Mouse (Mus musculus): Measurements from ENCODE around the gene Gpr37l1. TPM values are rescaled to one million over a fixed set of nuclear protein-coding genes. Genes with fewer than 3 reads are reported as not detected.

Gpr37l1 gene
- not detected in 2 replicates for polyA plus RNA-seq (2012; ENCODE audit: insufficient read depth, low replicate concordance)

DNA sequence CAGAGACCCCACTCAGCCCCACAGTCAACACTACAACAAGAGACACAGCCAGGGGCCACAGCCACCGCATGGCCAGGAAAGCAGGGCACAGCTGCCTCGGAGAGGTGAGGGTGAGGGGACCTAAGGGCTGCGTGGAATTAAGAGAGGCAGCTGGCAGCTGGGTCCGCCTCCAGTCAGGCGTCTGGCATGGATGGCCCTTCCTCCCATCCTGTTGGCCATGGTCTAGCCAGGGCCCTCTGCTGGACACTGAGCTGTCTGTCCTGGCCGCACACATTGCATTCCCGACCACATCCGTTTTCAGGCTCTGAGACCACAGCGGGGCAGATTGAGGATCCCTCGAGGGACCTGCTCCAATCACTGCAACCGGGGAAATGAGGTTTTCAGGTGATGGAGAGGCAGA is at the start of gene Gpr37l1:
Gene Gpr37l1, minus strand, starts transcription at position 247 of the 400 bp plus-strand sequence.
- H3K36me3 ChIP-seq (replicated peaks; ENCODE audit: low read length), result no peaks in the 10 kb centered on the region
- H3K4me1 ChIP-seq, result no peaks in the 10 kb centered on the region; the same call in 1 of the 2 replicates
- TF ChIP-seq GATA1 (IDR thresholded peaks at IDR 0.05; ENCODE audit: borderline replicate concordance, low read length), result no peak
- no peak for TF ChIP-seq FLI1 (IDR thresholded peaks at IDR 0.05; ENCODE audit: low read length)
- H3K27me3 ChIP-seq (replicated peaks), result peaks cover 48% of the 10 kb centered on the region
- no peaks in the 10 kb centered on the region for H3K9me3 ChIP-seq
- H3K4me3 ChIP-seq (replicated peaks), result no peak within 1 kb of the TSS

- no peaks in the 10 kb centered on the region for H3K36me3 ChIP-seq (replicated peaks; ENCODE audit: low read length)
- H3K27me3 ChIP-seq (replicated peaks), result peaks cover 34% of the 10 kb centered on the region
- 0 out of 2 replicates have a peak, but pooled peaks cover 3% of the 10 kb centered on the region for H3K4me1 ChIP-seq
- H3K4me3 ChIP-seq (replicated peaks), result no peak overlapping the region
- TF ChIP-seq FLI1 (IDR thresholded peaks at IDR 0.05; ENCODE audit: low read length) (no peak), GATA1 (IDR thresholded peaks at IDR 0.05; ENCODE audit: borderline replicate concordance, low read length) (no peak)
- no peaks in the 10 kb centered on the region for H3K9me3 ChIP-seq
These were observed 46.5 kb upstream of the Gpr37l1 start for GRCm38 (mm10) chr1:135213772-135214640.

DNA sequence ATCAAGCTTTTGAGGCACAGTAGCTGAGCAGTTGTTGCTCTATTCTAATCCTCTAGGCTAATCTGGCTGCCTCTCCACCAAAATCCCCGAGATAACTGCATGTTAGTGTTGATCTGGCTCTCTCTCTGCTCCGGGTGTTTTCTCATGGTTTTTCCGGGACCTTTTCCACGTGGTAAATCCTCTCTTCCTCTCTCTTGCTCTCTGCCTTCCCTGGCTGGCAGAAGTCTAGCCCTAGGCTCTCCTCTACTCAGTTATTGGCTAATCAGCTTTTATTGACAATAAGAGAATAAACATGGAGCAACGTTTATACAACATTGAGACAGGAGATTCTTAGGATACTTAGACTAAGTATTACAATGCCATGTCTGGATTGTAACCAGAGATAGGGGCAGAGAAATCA is 42.9 kb upstream of the Gpr37l1 start:
- Histone ChIP-seq H3K36me3 (replicated peaks; ENCODE audit: low read length) (no peaks in the 10 kb centered on the region), H3K9me3 (no peaks in the 10 kb centered on the region), H3K4me1 (0 out of 2 replicates have a peak, but pooled peaks cover 3% of the 10 kb centered on the region), H3K4me3 (replicated peaks) (no peak overlapping the region), H3K27me3 (replicated peaks) (peaks cover 35% of the 10 kb centered on the region)
- TF ChIP-seq GATA1 (IDR thresholded peaks at IDR 0.05; ENCODE audit: borderline replicate concordance, low read length) (no peak), FLI1 (IDR thresholded peaks at IDR 0.05; ENCODE audit: low read length) (no peak)

- Histone ChIP-seq H3K9me3 (0 out of 2 replicates have a peak, but pooled peaks cover 3% of the 10 kb centered on the region), H3K36me3 (replicated peaks; ENCODE audit: low read length) (no peaks in the 10 kb centered on the region), H3K27me3 (replicated peaks) (peaks cover 39% of the 10 kb centered on the region), H3K4me3 (replicated peaks) (no peak overlapping the region), H3K4me1 (peaks cover 13% of the 10 kb centered on the region)
- TF ChIP-seq FLI1 (IDR thresholded peaks at IDR 0.05; ENCODE audit: low read length), result no peak
- TF ChIP-seq GATA1 (IDR thresholded peaks at IDR 0.05; ENCODE audit: borderline replicate concordance, low read length), result no peak
These were observed 41.2 kb upstream of the Gpr37l1 start for GRCm38 (mm10) chr1:135208716-135209115.

GRCm38 (mm10) chr1:135206586-135207339 is 39.3 kb upstream of the Gpr37l1 start:
- Histone ChIP-seq H3K9me3 (0 out of 2 replicates have a peak, but pooled peaks cover 3% of the 10 kb centered on the region), H3K36me3 (replicated peaks; ENCODE audit: low read length) (no peaks in the 10 kb centered on the region), H3K27me3 (replicated peaks) (peaks cover 54% of the 10 kb centered on the region), H3K4me3 (replicated peaks) (no peak overlapping the region), H3K4me1 (peaks cover 13% of the 10 kb centered on the region)
- no peak for TF ChIP-seq GATA1 (IDR thresholded peaks at IDR 0.05; ENCODE audit: borderline replicate concordance, low read length)
- TF ChIP-seq FLI1 (IDR thresholded peaks at IDR 0.05; ENCODE audit: low read length), result no peak

DNA sequence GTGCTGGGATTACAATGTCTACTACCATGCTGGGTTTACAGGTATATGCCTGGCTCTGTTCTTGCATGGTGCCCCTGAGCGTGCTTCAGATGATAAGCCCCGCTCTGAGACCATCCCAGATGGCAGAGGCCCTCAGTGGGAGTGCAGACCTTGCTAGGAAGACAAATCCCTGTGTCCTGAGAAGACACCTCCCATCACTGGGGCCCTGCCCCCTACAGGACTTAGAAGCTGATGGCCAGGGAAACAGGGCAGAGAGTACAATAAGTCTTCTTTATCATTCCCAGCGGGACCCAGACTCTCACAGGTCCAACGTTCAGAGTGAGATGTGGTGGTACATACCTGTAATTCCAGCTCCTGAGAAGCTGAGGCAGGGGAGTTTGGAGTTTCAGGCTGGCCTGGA is 37.8 kb upstream of the Gpr37l1 start:
- no peak for TF ChIP-seq FLI1 (IDR thresholded peaks at IDR 0.05; ENCODE audit: low read length)
- TF ChIP-seq GATA1 (IDR thresholded peaks at IDR 0.05; ENCODE audit: borderline replicate concordance, low read length), result no peak
- Histone ChIP-seq H3K36me3 (replicated peaks; ENCODE audit: low read length) (no peaks in the 10 kb centered on the region), H3K4me1 (peaks cover 13% of the 10 kb centered on the region), H3K27me3 (replicated peaks) (peaks cover 61% of the 10 kb centered on the region), H3K4me3 (replicated peaks) (no peak overlapping the region), H3K9me3 (0 out of 2 replicates have a peak, but pooled peaks cover 3% of the 10 kb centered on the region)

- Histone ChIP-seq H3K4me3 (replicated peaks) (no peak overlapping the region), H3K27me3 (replicated peaks) (peaks cover 59% of the 10 kb centered on the region), H3K36me3 (replicated peaks; ENCODE audit: low read length) (no peaks in the 10 kb centered on the region), H3K9me3 (0 out of 2 replicates have a peak, but pooled peaks cover 3% of the 10 kb centered on the region), H3K4me1 (peaks cover 14% of the 10 kb centered on the region)
- no peak for TF ChIP-seq GATA1 (IDR thresholded peaks at IDR 0.05; ENCODE audit: borderline replicate concordance, low read length)
- no peak for TF ChIP-seq FLI1 (IDR thresholded peaks at IDR 0.05; ENCODE audit: low read length)
These were observed 37.0 kb upstream of the Gpr37l1 start for GRCm38 (mm10) chr1:135204196-135205126.

- Histone ChIP-seq H3K9me3 (0 out of 2 replicates have a peak, but pooled peaks cover 3% of the 10 kb centered on the region), H3K4me3 (replicated peaks) (no peak overlapping the region), H3K36me3 (replicated peaks; ENCODE audit: low read length) (no peaks in the 10 kb centered on the region), H3K27me3 (replicated peaks) (peaks cover 69% of the 10 kb centered on the region), H3K4me1 (peaks cover 34% of the 10 kb centered on the region)
- no peak for TF ChIP-seq FLI1 (IDR thresholded peaks at IDR 0.05; ENCODE audit: low read length)
- TF ChIP-seq GATA1 (IDR thresholded peaks at IDR 0.05; ENCODE audit: borderline replicate concordance, low read length), result no peak
These were observed 32.9 kb upstream of the Gpr37l1 start for GRCm38 (mm10) chr1:135200400-135200799.
